Mouse (Mus musculus): ENCODE measurements around the gene Tdrd7.

DNA sequence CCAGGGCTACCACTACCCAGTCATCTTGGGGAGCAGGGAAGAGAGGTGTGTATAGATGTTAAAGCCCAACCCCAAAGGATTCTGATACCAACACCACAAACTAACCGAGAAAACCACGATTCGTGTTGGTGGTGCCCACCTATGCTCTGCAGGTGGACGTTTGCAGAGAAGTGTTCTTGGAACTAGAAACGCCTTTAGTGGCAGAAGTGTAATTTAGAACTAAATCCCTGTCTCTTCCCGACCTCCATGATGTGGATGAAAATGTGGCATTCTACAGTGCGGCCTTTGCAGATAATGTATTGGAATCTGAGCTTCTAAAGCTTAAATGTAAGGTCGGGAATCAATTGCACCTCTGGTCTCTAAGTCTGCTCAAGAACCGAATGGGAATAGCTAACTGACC is 7.8 kb downstream of the Tdrd7 start:
- TF ChIP-seq CTCF (IDR thresholded peaks at IDR 0.05; ENCODE audit: insufficient read depth, low read length), result no peak
- no peak for TF ChIP-seq POLR2A (IDR thresholded peaks at IDR 0.05; ENCODE audit: borderline replicate concordance, extremely low read depth, low read depth, low read length)

All from lung, adult 2 months (tissue).